Mouse (Mus musculus): ENCODE data around the gene Txn2.
A peak's percentile ranks its signal among the peaks of the same experiment; 100 is the strongest.

Gene Txn2

GRCm38 (mm10) chr15:77928673-77929331 lies at the start of gene Txn2:
Txn2 (minus strand) TSS chr15:77929006.
- peak; percentile 98 for DNase-seq (ENCODE audit: low read depth, low spot score)

GRCm38 (mm10) chr15:77977663-77978062 lies 48.9 kb upstream of the Txn2 start:
- DNase-seq (ENCODE audit: low read depth, low spot score) = no peak

- no peak for DNase-seq (ENCODE audit: low read depth, low spot score)
These were observed 45.5 kb upstream of the Txn2 start for GRCm38 (mm10) chr15:77974165-77974841.

GRCm38 (mm10) chr15:77970470-77971292 lies 41.9 kb upstream of the Txn2 start, which contains the start of gene Eif3d:
Eif3d (minus strand) TSS chr15:77970813.
- DNase-seq (ENCODE audit: low read depth, low spot score) = peak; percentile 95

GRCm38 (mm10) chr15:77969940-77970469 lies 41.2 kb upstream of the Txn2 start:
- DNase-seq (ENCODE audit: low read depth, low spot score) = no peak

- DNase-seq (ENCODE audit: low read depth, low spot score) = no peak
These were observed 36.3 kb upstream of the Txn2 start for GRCm38 (mm10) chr15:77965117-77965528.

GRCm38 (mm10) chr15:77962447-77962846 lies 33.6 kb upstream of the Txn2 start:
- DNase-seq (ENCODE audit: low read depth, low spot score) = no peak

GRCm38 (mm10) chr15:77960693-77961092 lies 31.9 kb upstream of the Txn2 start:
- no peak for DNase-seq (ENCODE audit: low read depth, low spot score)

GRCm38 (mm10) chr15:77958071-77958470 lies 29.3 kb upstream of the Txn2 start:
- DNase-seq (ENCODE audit: low read depth, low spot score) = no peak

- DNase-seq (ENCODE audit: low read depth, low spot score) = no peak
These were observed 28.8 kb upstream of the Txn2 start for GRCm38 (mm10) chr15:77957625-77958024.

- peak; percentile 89 for DNase-seq (ENCODE audit: low read depth, low spot score)
These were observed 27.6 kb upstream of the Txn2 start, which contains the start of gene Foxred2 for GRCm38 (mm10) chr15:77956404-77956901. Foxred2 (minus strand) TSS chr15:77956722.

- DNase-seq (ENCODE audit: low read depth, low spot score) = peak; percentile 34
These were observed 26.9 kb upstream of the Txn2 start for GRCm38 (mm10) chr15:77955440-77956403.

GRCm38 (mm10) chr15:77954362-77954761 lies 25.6 kb upstream of the Txn2 start:
- DNase-seq (ENCODE audit: low read depth, low spot score) = no peak

GRCm38 (mm10) chr15:77952921-77953320 lies 24.1 kb upstream of the Txn2 start:
- no peak for DNase-seq (ENCODE audit: low read depth, low spot score)

- no peak for DNase-seq (ENCODE audit: low read depth, low spot score)
These were observed 20.3 kb upstream of the Txn2 start for GRCm38 (mm10) chr15:77949061-77949460.

GRCm38 (mm10) chr15:77945711-77946110 lies 16.9 kb upstream of the Txn2 start:
- DNase-seq (ENCODE audit: low read depth, low spot score) = no peak

GRCm38 (mm10) chr15:77941563-77941962 lies 12.8 kb upstream of the Txn2 start:
- DNase-seq (ENCODE audit: low read depth, low spot score) = no peak

GRCm38 (mm10) chr15:77938516-77938915 lies 9.7 kb upstream of the Txn2 start:
- no peak for DNase-seq (ENCODE audit: low read depth, low spot score)

- no peak for DNase-seq (ENCODE audit: low read depth, low spot score)
These were observed 7.0 kb upstream of the Txn2 start for GRCm38 (mm10) chr15:77935673-77936375.

GRCm38 (mm10) chr15:77934968-77935367 lies 6.2 kb upstream of the Txn2 start:
- no peak for DNase-seq (ENCODE audit: low read depth, low spot score)
